Mouse (Mus musculus) heart, embryonic 10.5 days (tissue): ENCODE measurements at regions not wholly inside any gene's neighbourhood (a gene's known extent, or its start where the extent isn't known, plus 50 kb on each side); places are given as distances from the start of the nearest gene placed in this dataset.

Experiments
- DNase-seq: peaks from one replicate; pipeline ENCODE4 v3.0.0-alpha.2; 2017; ENCODE audit warnings: low spot score
- H3K27ac ChIP-seq: fragments of 300-500 bp; sonication (generic); 2 replicates; pipeline ENCODE4 v1.5.1; 2016; ENCODE audit warnings: mild to moderate bottlenecking
- H3K27me3 ChIP-seq: fragments of 300-500 bp; sonication (generic); 2 replicates; pipeline ENCODE4 v1.6.1; 2016; ENCODE audit warnings: mild to moderate bottlenecking; ENCODE audit not compliant: poor library complexity, insufficient read depth, severe bottlenecking
- H3K36me3 ChIP-seq: fragments of 300-500 bp; sonication (generic); 2 replicates; pipeline ENCODE4 v1.6.1; 2016; ENCODE audit warnings: mild to moderate bottlenecking, moderate library complexity
- H3K4me1 ChIP-seq: fragments of 300-500 bp; sonication (generic); 2 replicates; pipeline ENCODE4 v1.6.1; 2016; ENCODE audit warnings: mild to moderate bottlenecking
- H3K4me3 ChIP-seq: fragments of 300-500 bp; sonication (generic); 2 replicates; pipeline ENCODE4 v1.5.1; 2016; ENCODE audit warnings: mild to moderate bottlenecking, moderate library complexity
- H3K9me3 ChIP-seq: fragments of 300-500 bp; sonication (generic); 2 replicates; pipeline ENCODE4 v1.6.1; 2016; ENCODE audit warnings: mild to moderate bottlenecking, moderate library complexity
- WGBS: fragments of 180-500 bp; shearing (Covaris S2); methylation state at CpG from one replicate; pipeline ENCODE4 v1.1.7; 2016; 5-methylcytosine and 5-hydroxymethylcytosine counted together

GRCm38 (mm10) chr8:87178561-87178960 lies 293.5 kb upstream of the N4bp1 start:
- no peaks in the 10 kb centered on the region for H3K9me3 ChIP-seq
- H3K27me3 ChIP-seq, result no peaks in the 10 kb centered on the region
- no peaks in the 10 kb centered on the region for H3K36me3 ChIP-seq
- no peak for DNase-seq
- no peaks in the 10 kb centered on the region for H3K4me1 ChIP-seq
- no peak overlapping the region for H3K4me3 ChIP-seq
- 70% methylated on average over 4 of the region's 4 CpGs for WGBS
- H3K27ac ChIP-seq, result no peak overlapping the region

GRCm38 (mm10) chr8:87177620-87178019 lies 292.6 kb upstream of the N4bp1 start:
- Histone ChIP-seq H3K9me3 (no peaks in the 10 kb centered on the region), H3K27ac (no peak overlapping the region), H3K27me3 (no peaks in the 10 kb centered on the region), H3K4me1 (no peaks in the 10 kb centered on the region), H3K36me3 (no peaks in the 10 kb centered on the region), H3K4me3 (no peak overlapping the region)
- no peak for DNase-seq
- 86% methylated on average over 6 of the region's 6 CpGs for WGBS

GRCm38 (mm10) chr8:87175097-87175496 lies 290.0 kb upstream of the N4bp1 start:
- Histone ChIP-seq H3K9me3 (no peaks in the 10 kb centered on the region), H3K27ac (no peak overlapping the region), H3K36me3 (no peaks in the 10 kb centered on the region), H3K4me3 (no peak overlapping the region), H3K4me1 (no peaks in the 10 kb centered on the region), H3K27me3 (no peaks in the 10 kb centered on the region)
- DNase-seq, result no peak

GRCm38 (mm10) chr8:87173720-87174119 lies 288.7 kb upstream of the N4bp1 start:
- Histone ChIP-seq H3K4me3 (no peak overlapping the region), H3K27ac (no peak overlapping the region), H3K4me1 (no peaks in the 10 kb centered on the region), H3K36me3 (no peaks in the 10 kb centered on the region), H3K9me3 (no peaks in the 10 kb centered on the region), H3K27me3 (no peaks in the 10 kb centered on the region)
- no peak for DNase-seq

GRCm38 (mm10) chr8:87166771-87167170 lies 281.7 kb upstream of the N4bp1 start:
- DNase-seq, result no peak
- Histone ChIP-seq H3K36me3 (no peaks in the 10 kb centered on the region), H3K4me3 (no peak overlapping the region), H3K27me3 (no peaks in the 10 kb centered on the region), H3K9me3 (no peaks in the 10 kb centered on the region), H3K27ac (no peak overlapping the region), H3K4me1 (no peaks in the 10 kb centered on the region)
- WGBS, result 74% methylated on average over 1 of the region's 1 CpGs

GRCm38 (mm10) chr8:87160416-87160815 lies 275.4 kb upstream of the N4bp1 start:
- no peak overlapping the region for H3K27ac ChIP-seq
- 90% methylated on average over 2 of the region's 2 CpGs for WGBS
- no peaks in the 10 kb centered on the region for H3K36me3 ChIP-seq
- no peaks in the 10 kb centered on the region for H3K9me3 ChIP-seq
- no peak overlapping the region for H3K4me3 ChIP-seq
- DNase-seq, result no peak
- no peaks in the 10 kb centered on the region for H3K27me3 ChIP-seq
- peaks cover 4% of the 10 kb centered on the region for H3K4me1 ChIP-seq

GRCm38 (mm10) chr8:87158322-87158721 lies 273.3 kb upstream of the N4bp1 start:
- Histone ChIP-seq H3K27me3 (no peaks in the 10 kb centered on the region), H3K36me3 (no peaks in the 10 kb centered on the region), H3K27ac (no peak overlapping the region), H3K9me3 (no peaks in the 10 kb centered on the region), H3K4me3 (no peak overlapping the region), H3K4me1 (peaks cover 4% of the 10 kb centered on the region)
- no peak for DNase-seq
- 61% methylated on average over 8 of the region's 8 CpGs for WGBS

GRCm38 (mm10) chr8:87155819-87156425 lies 270.9 kb upstream of the N4bp1 start:
- no peak for DNase-seq
- no peaks in the 10 kb centered on the region for H3K9me3 ChIP-seq
- H3K27ac ChIP-seq, result peak overlapping the region; percentile 52; the same call in 1 of the 2 replicates
- WGBS, result 57% methylated on average over 10 of the region's 10 CpGs
- no peaks in the 10 kb centered on the region for H3K27me3 ChIP-seq
- H3K4me3 ChIP-seq, result no peak overlapping the region
- peaks cover 14% of the 10 kb centered on the region for H3K4me1 ChIP-seq
- no peaks in the 10 kb centered on the region for H3K36me3 ChIP-seq

GRCm38 (mm10) chr8:87152068-87152915 lies 267.2 kb upstream of the N4bp1 start:
- peak overlapping the region; percentile 22; the same call in 1 of the 2 replicates for H3K27ac ChIP-seq

GRCm38 (mm10) chr8:87148853-87149252 lies 263.8 kb upstream of the N4bp1 start:
- H3K27ac ChIP-seq, result no peak overlapping the region
- no peaks in the 10 kb centered on the region for H3K27me3 ChIP-seq
- no peak overlapping the region for H3K4me3 ChIP-seq
- WGBS, result 84% methylated on average over 6 of the region's 6 CpGs
- peaks cover 10% of the 10 kb centered on the region for H3K4me1 ChIP-seq
- DNase-seq, result no peak
- H3K36me3 ChIP-seq, result no peaks in the 10 kb centered on the region
- no peaks in the 10 kb centered on the region for H3K9me3 ChIP-seq

More at GRCm38 (mm10) chr8:87152068-87152915, 267.2 kb upstream of the N4bp1 start:
- H3K4me3 ChIP-seq, result no peak overlapping the region
- 53% methylated on average over 8 of the region's 8 CpGs for WGBS
- DNase-seq, result no peak
- no peaks in the 10 kb centered on the region for H3K9me3 ChIP-seq
- no peaks in the 10 kb centered on the region for H3K36me3 ChIP-seq
- H3K4me1 ChIP-seq, result peaks cover 14% of the 10 kb centered on the region
- H3K27me3 ChIP-seq, result no peaks in the 10 kb centered on the region

- 85% methylated on average over 5 of the region's 5 CpGs for WGBS
- DNase-seq, result no peak
- Histone ChIP-seq H3K9me3 (no peaks in the 10 kb centered on the region), H3K36me3 (no peaks in the 10 kb centered on the region), H3K27ac (no peak overlapping the region), H3K27me3 (no peaks in the 10 kb centered on the region), H3K4me3 (no peak overlapping the region), H3K4me1 (peaks cover 7% of the 10 kb centered on the region)
These were observed 262.6 kb upstream of the N4bp1 start for GRCm38 (mm10) chr8:87147704-87148103.

GRCm38 (mm10) chr8:87137412-87137811 lies 252.4 kb upstream of the N4bp1 start:
- Histone ChIP-seq H3K4me1 (no peaks in the 10 kb centered on the region), H3K27me3 (no peaks in the 10 kb centered on the region), H3K27ac (no peak overlapping the region), H3K36me3 (no peaks in the 10 kb centered on the region), H3K9me3 (no peaks in the 10 kb centered on the region), H3K4me3 (no peak overlapping the region)
- no peak for DNase-seq
- WGBS, result 84% methylated on average over 4 of the region's 4 CpGs

- WGBS, result 84% methylated on average over 3 of the region's 3 CpGs
- Histone ChIP-seq H3K4me1 (peaks cover 8% of the 10 kb centered on the region), H3K9me3 (no peaks in the 10 kb centered on the region), H3K4me3 (no peak overlapping the region), H3K36me3 (no peaks in the 10 kb centered on the region), H3K27me3 (no peaks in the 10 kb centered on the region), H3K27ac (no peak overlapping the region)
- no peak for DNase-seq
These were observed 246.7 kb upstream of the N4bp1 start for GRCm38 (mm10) chr8:87131716-87132115.
